In the genomic region with DNA sequence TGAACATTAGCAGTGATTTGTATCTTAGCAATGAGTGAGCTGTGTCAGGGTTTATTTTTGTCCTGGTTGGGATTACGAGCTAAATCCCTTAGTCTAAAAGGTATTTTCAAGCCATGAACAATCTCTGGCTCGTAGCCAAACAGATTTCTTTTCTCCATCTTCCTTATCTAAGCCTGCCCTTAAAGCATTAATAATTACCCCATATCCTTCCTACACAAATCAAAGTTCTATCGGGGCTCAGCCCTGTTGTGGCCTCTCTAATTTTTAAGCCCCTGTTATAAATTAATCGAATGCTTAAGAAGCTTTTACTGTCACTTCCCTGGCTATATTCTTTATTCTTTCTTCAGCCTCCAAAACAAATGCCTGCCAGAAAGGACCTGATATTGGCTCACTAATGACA, we compare ENCODE assay signal across 26 mouse cellular contexts.
"Had no signal": no experiment of that assay in that cellular context is flagged by ENCODE, and none has a peak within 500 bp of the region (broad histone marks: within the 10 kb centered on the region; RNA-seq: fewer than 3 reads in every experiment).

No protein-coding gene starts in this region.

- ATAC-seq: liver, postnatal 0 days; lung, postnatal 0 days had no signal

- H3K4me3 ChIP-seq: layer of hippocampus, adult 2 months; left cerebral cortex, adult 2 months; limb, embryonic 12.5 days; limb, embryonic 15.5 days; midbrain, embryonic 12.5 days; neural tube, embryonic 12.5 days; neural tube, embryonic 15.5 days had no signal

- DNase-seq: kidney, adult 2 months; kidney, postnatal 25 days; layer of hippocampus, adult 9-11 months; layer of hippocampus, postnatal 36 days; left cerebral cortex, postnatal 4 days; liver, postnatal 0 days; lung, embryonic 14.5 days; right cerebral cortex, adult 18-20 months; right cerebral cortex, postnatal 14 days; right cerebral cortex, postnatal 4 days; thymus, adult 2 months; thymus, postnatal 14 days; thymus, postnatal 4 days had no signal

- H3K4me2 ChIP-seq: limb, embryonic 12.5 days; limb, embryonic 15.5 days; liver, embryonic 11.5 days; lung, embryonic 14.5 days; midbrain, embryonic 12.5 days; neural tube, embryonic 12.5 days; neural tube, embryonic 15.5 days had no signal

- H3K9ac ChIP-seq: limb, embryonic 12.5 days; limb, embryonic 15.5 days; liver, embryonic 14.5 days; liver, postnatal 0 days; lung, embryonic 14.5 days; midbrain, embryonic 12.5 days; neural tube, embryonic 12.5 days; neural tube, embryonic 15.5 days had no signal

- H3K36me3 ChIP-seq: limb, embryonic 12.5 days; limb, embryonic 15.5 days; midbrain, embryonic 12.5 days; neural tube, embryonic 12.5 days; neural tube, embryonic 15.5 days had no signal

- H3K27me3 ChIP-seq: limb, embryonic 12.5 days; limb, embryonic 15.5 days; midbrain, embryonic 12.5 days; neural tube, embryonic 12.5 days; neural tube, embryonic 15.5 days had no signal

- H3K27ac ChIP-seq: kidney, postnatal 0 days; layer of hippocampus, adult 2 months; left cerebral cortex, adult 2 months; limb, embryonic 12.5 days; limb, embryonic 15.5 days; liver, embryonic 14.5 days; macrophage; midbrain, embryonic 12.5 days; neural tube, embryonic 12.5 days; neural tube, embryonic 15.5 days; stomach, postnatal 0 days had no signal

- H3K9me3 ChIP-seq: limb, embryonic 12.5 days; limb, embryonic 15.5 days; midbrain, embryonic 12.5 days; neural tube, embryonic 12.5 days; neural tube, embryonic 15.5 days had no signal

- H3K4me1 ChIP-seq: limb, embryonic 12.5 days; limb, embryonic 15.5 days; midbrain, embryonic 12.5 days; neural tube, embryonic 12.5 days; neural tube, embryonic 15.5 days had no signal
